Mouse (Mus musculus) bone marrow macrophage, adult 2 months (primary cell): Measurements from ENCODE around the gene Nmu.

Experiments used
- CTCF ChIP-seq: IDR thresholded peaks from 2 replicates; pipeline ENCODE4 v1.5.1; 2012; ENCODE audit warnings: low read depth, mild to moderate bottlenecking, low read length, moderate library complexity
- POLR2A ChIP-seq: IDR thresholded peaks from 2 replicates; pipeline ENCODE4 v1.6.1; 2012; ENCODE audit warnings: mild to moderate bottlenecking, low read depth, low read length, borderline replicate concordance

GRCm38 (mm10) chr5:76379216-76379615 is 15.6 kb upstream of the Nmu start:
- TF ChIP-seq POLR2A, result no peak
- TF ChIP-seq CTCF, result no peak
